ENCODE assay signal across 9 mouse cellular contexts in genomic region chr1:152461814-152462213, GRCm38 (mm10).
DNase-seq lines count a peak whose midpoint lies in the region; ATAC-seq and TF ChIP-seq lines count a peak whose summit lies in the region.
"Had no signal": no experiment of that assay in that cellular context is flagged by ENCODE, and none has a peak within 500 bp of the region (broad histone marks: within the 10 kb centered on the region; RNA-seq: fewer than 3 reads in every experiment).

No protein-coding gene starts in this region.

- H3K9ac ChIP-seq in liver, adult 2 months (ENCODE audit: low read depth, low read length) = no peak overlapping the region
- no peak overlapping the region for H3K9ac ChIP-seq in liver, embryonic 12.5 days
- 0 out of 2 replicates have a peak overlapping the region, but pooled peaks have one; percentile 33 for H3K9ac ChIP-seq in heart, embryonic 13.5 days
- H3K9ac ChIP-seq in kidney, postnatal 0 days (ENCODE audit: low read depth, low read length) = no peak overlapping the region
- no peak overlapping the region for H3K9ac ChIP-seq in stomach, embryonic 15.5 days

- no peaks in the 10 kb centered on the region for H3K9me3 ChIP-seq in liver, embryonic 12.5 days (replicated peaks)
- no peaks in the 10 kb centered on the region for H3K9me3 ChIP-seq in heart, embryonic 13.5 days
- no peaks in the 10 kb centered on the region for H3K9me3 ChIP-seq in kidney, postnatal 0 days (replicated peaks; ENCODE audit: low read length)
- H3K9me3 ChIP-seq in stomach, embryonic 15.5 days = no peaks in the 10 kb centered on the region

- no peak for TF ChIP-seq CTCF in liver, adult 2 months (IDR thresholded peaks at IDR 0.05; ENCODE audit: low read depth, low read length)
- no peak for TF ChIP-seq CTCF in kidney, postnatal 0 days (IDR thresholded peaks at IDR 0.05; ENCODE audit: low read depth)

- ATAC-seq in liver, embryonic 12.5 days = no peak
- no peak for ATAC-seq in heart, embryonic 13.5 days (ENCODE audit: extremely low read depth, insufficient number of reproducible peaks, low FRiP score, low TSS enrichment)
- no peak for ATAC-seq in kidney, postnatal 0 days (replicated peaks; ENCODE audit: low FRiP score, low read depth)
- peak; percentile 53; the same call in 1 of the 2 replicates for ATAC-seq in stomach, embryonic 15.5 days (ENCODE audit: insufficient read depth, low FRiP score, low read depth)

- no peaks in the 10 kb centered on the region for H3K36me3 ChIP-seq in liver, adult 2 months (ENCODE audit: control insufficient read depth, insufficient read depth, low read length)
- H3K36me3 ChIP-seq in liver, embryonic 12.5 days = no peaks in the 10 kb centered on the region
- no peaks in the 10 kb centered on the region for H3K36me3 ChIP-seq in heart, embryonic 13.5 days
- H3K36me3 ChIP-seq in kidney, postnatal 0 days (ENCODE audit: insufficient read depth, low read length) = no peaks in the 10 kb centered on the region
- H3K36me3 ChIP-seq in stomach, embryonic 15.5 days = no peaks in the 10 kb centered on the region

- H3K27ac ChIP-seq in liver, adult 2 months (replicated peaks; ENCODE audit: insufficient read depth, low read depth, low read length) = peak overlapping the region; percentile 39
- no peak overlapping the region for H3K27ac ChIP-seq in liver, embryonic 12.5 days
- peak overlapping the region; percentile 79 for H3K27ac ChIP-seq in heart, embryonic 13.5 days (replicated peaks)
- peak overlapping the region; percentile 48; the same call in 1 of the 2 replicates for H3K27ac ChIP-seq in kidney, postnatal 0 days
- peak overlapping the region; percentile 32; the same call in 1 of the 2 replicates for H3K27ac ChIP-seq in stomach, embryonic 15.5 days

- no peaks in the 10 kb centered on the region for H3K4me1 ChIP-seq in liver, adult 2 months (ENCODE audit: control insufficient read depth, insufficient read depth, low read length)
- no peaks in the 10 kb centered on the region for H3K4me1 ChIP-seq in liver, embryonic 12.5 days
- H3K4me1 ChIP-seq in heart, embryonic 13.5 days = peaks cover 39% of the 10 kb centered on the region
- H3K4me1 ChIP-seq in kidney, postnatal 0 days (replicated peaks; ENCODE audit: insufficient read depth, low read length) = no peaks in the 10 kb centered on the region
- H3K4me1 ChIP-seq in stomach, embryonic 15.5 days = peaks cover 6% of the 10 kb centered on the region

- H3K27me3 ChIP-seq in liver, adult 2 months (ENCODE audit: control insufficient read depth, insufficient read depth, low read length) = no peaks in the 10 kb centered on the region
- H3K27me3 ChIP-seq in liver, embryonic 12.5 days (replicated peaks) = no peaks in the 10 kb centered on the region
- no peaks in the 10 kb centered on the region for H3K27me3 ChIP-seq in heart, embryonic 13.5 days (replicated peaks)
- no peaks in the 10 kb centered on the region for H3K27me3 ChIP-seq in kidney, postnatal 0 days (ENCODE audit: insufficient read depth, low read length)
- H3K27me3 ChIP-seq in stomach, embryonic 15.5 days (replicated peaks) = no peaks in the 10 kb centered on the region

- 60% methylated on average over 3 of the region's 3 CpGs for WGBS in liver, adult 2 months
- 10% methylated on average over 3 of the region's 3 CpGs for WGBS in liver, embryonic 12.5 days (ENCODE audit: insufficient replicate concordance)
- 9% methylated on average over 3 of the region's 3 CpGs for WGBS in heart, embryonic 13.5 days
- 45% methylated on average over 3 of the region's 3 CpGs for WGBS in kidney, postnatal 0 days
- WGBS in stomach, embryonic 15.5 days = 31% methylated on average over 3 of the region's 3 CpGs

- no peak overlapping the region for H3K4me3 ChIP-seq in liver, adult 2 months (ENCODE audit: insufficient read depth, low read depth, low read length)
- H3K4me3 ChIP-seq in liver, embryonic 12.5 days = no peak overlapping the region
- H3K4me3 ChIP-seq in heart, embryonic 13.5 days = no peak overlapping the region
- no peak overlapping the region for H3K4me3 ChIP-seq in kidney, postnatal 0 days (replicated peaks; ENCODE audit: low read depth, low read length)
- H3K4me3 ChIP-seq in stomach, embryonic 15.5 days (replicated peaks) = no peak overlapping the region
- H3K4me3 ChIP-seq: erythroblast, embryonic 14.5 days had no signal

- DNase-seq in liver, adult 2 months (ENCODE audit: extremely low read depth, low read depth, low spot score) = peak; percentile 11
- DNase-seq in kidney, postnatal 0 days (ENCODE audit: low spot score) = peak; percentile 59
- DNase-seq in urinary bladder, postnatal 14 days (ENCODE audit: low spot score) = no peak
- DNase-seq in thymus, postnatal 36 days = no peak
- no peak for DNase-seq in left cerebral cortex, adult 18-20 months (ENCODE audit: low spot score in 2 of 2)

- H3K4me2 ChIP-seq in liver, embryonic 12.5 days = no peak overlapping the region
- H3K4me2 ChIP-seq in heart, embryonic 13.5 days = no peak overlapping the region
- H3K4me2 ChIP-seq in kidney, postnatal 0 days (ENCODE audit: low read length) = no peak overlapping the region
- no peak overlapping the region for H3K4me2 ChIP-seq in stomach, embryonic 15.5 days

- H3K79me2 ChIP-seq in liver, adult 2 months (ENCODE audit: control insufficient read depth, insufficient read depth, low read length) = no peaks in the 10 kb centered on the region

- no peak for TF ChIP-seq POLR2A in liver, adult 2 months (IDR thresholded peaks at IDR 0.05; ENCODE audit: extremely low read depth, insufficient read depth, low read length)

Comparison
In these comparisons a context has a peak if more than half of its experiments do, and no peak if none do; other contexts are left out.
1. DNase-seq: peak in liver, adult 2 months (single experiment) and kidney, postnatal 0 days (single experiment); none in urinary bladder, postnatal 14 days (single experiment), thymus, postnatal 36 days (0 of 2) and left cerebral cortex, adult 18-20 months (0 of 2).